Mouse (Mus musculus): ENCODE measurements around the gene Fam193a.

The Fam193a gene

GRCm38 (mm10) chr5:34369341-34370021, at the start of gene Fam193a:
Fam193a (plus strand) TSS chr5:34369933.
- in situ Hi-C loops (cut with MboI) = no loop called here

- in situ Hi-C loops (cut with MboI) = no loop called here
Measured at GRCm38 (mm10) chr5:34321236-34321635, 48.5 kb upstream of the Fam193a start.

- in situ Hi-C loops (cut with MboI) = no loop called here
Measured at GRCm38 (mm10) chr5:34325286-34325685, 44.4 kb upstream of the Fam193a start.

GRCm38 (mm10) chr5:34326249-34326691, 43.5 kb upstream of the Fam193a start:
- in situ Hi-C loops (cut with MboI) = no loop called here

- in situ Hi-C loops (cut with MboI) = no loop called here
Measured at GRCm38 (mm10) chr5:34326875-34327576, 42.7 kb upstream of the Fam193a start.

- in situ Hi-C loops (cut with MboI) = no loop called here
Measured at GRCm38 (mm10) chr5:34330136-34330535, 39.6 kb upstream of the Fam193a start.

GRCm38 (mm10) chr5:34334081-34334480, 35.7 kb upstream of the Fam193a start:
- in situ Hi-C loops (cut with MboI) = no loop called here

GRCm38 (mm10) chr5:34335539-34336096, 34.1 kb upstream of the Fam193a start:
- in situ Hi-C loops (cut with MboI) = no loop called here

- in situ Hi-C loops (cut with MboI) = no loop called here
Measured at GRCm38 (mm10) chr5:34336097-34336774, 33.5 kb upstream of the Fam193a start, which contains the start of gene Rnf4. Rnf4 (plus strand) TSS chr5:34336289.

GRCm38 (mm10) chr5:34336775-34337450, 32.8 kb upstream of the Fam193a start:
- in situ Hi-C loops (cut with MboI) = no loop called here

- in situ Hi-C loops (cut with MboI) = no loop called here
Measured at GRCm38 (mm10) chr5:34340246-34340645, 29.5 kb upstream of the Fam193a start.

- in situ Hi-C loops (cut with MboI) = no loop called here
Measured at GRCm38 (mm10) chr5:34352084-34352631, 17.6 kb upstream of the Fam193a start.

GRCm38 (mm10) chr5:34360261-34360660, 9.5 kb upstream of the Fam193a start:
- in situ Hi-C loops (cut with MboI) = no loop called here

GRCm38 (mm10) chr5:34363115-34363514, 6.6 kb upstream of the Fam193a start:
- in situ Hi-C loops (cut with MboI) = no loop called here

- in situ Hi-C loops (cut with MboI) = no loop called here
Measured at GRCm38 (mm10) chr5:34368551-34369290, 1.0 kb upstream of the Fam193a start.

- in situ Hi-C loops (cut with MboI) = no loop called here
Measured at GRCm38 (mm10) chr5:34370022-34370823, 490 bp downstream of the Fam193a start.

- in situ Hi-C loops (cut with MboI) = no loop called here
Measured at GRCm38 (mm10) chr5:34370840-34371239, 1.1 kb downstream of the Fam193a start.

GRCm38 (mm10) chr5:34372141-34372540, 2.4 kb downstream of the Fam193a start:
- in situ Hi-C loops (cut with MboI) = no loop called here

- in situ Hi-C loops (cut with MboI) = no loop called here
Measured at GRCm38 (mm10) chr5:34372541-34372940, 2.8 kb downstream of the Fam193a start.

GRCm38 (mm10) chr5:34378787-34379186, 9.1 kb downstream of the Fam193a start:
- in situ Hi-C loops (cut with MboI) = no loop called here

All from mature B cell (primary cell).